Mouse (Mus musculus): ENCODE measurements around the gene Dpysl5. TPM values are rescaled to one million over a fixed set of nuclear protein-coding genes. Genes with fewer than 3 reads are reported as not detected.
"Not testable (repeated sequence)": the region's sequence is repeated elsewhere in the genome, so short reads cannot be mapped to it uniquely, and the experiment has no call there.

The Dpysl5 gene
- polyA plus RNA-seq, 1 experiment from 2014 or later: 7.3 TPM

GRCm38 (mm10) chr5:30679593-30679992 lies 31.8 kb upstream of the Dpysl5 start:
- DNase-seq (no peak), ATAC-seq (ENCODE audit: insufficient read depth) (no peak)
- Histone ChIP-seq H3K27me3 (ENCODE audit: insufficient read depth, low read length) (no peaks in the 10 kb centered on the region), H3K9ac (no peak overlapping the region), H3K4me2 (no peak overlapping the region), H3K27ac (ENCODE audit: low read depth) (no peak overlapping the region), H3K4me3 (ENCODE audit: low read depth, low read length) (no peak overlapping the region), H3K9me3 (ENCODE audit: low read depth, low read length) (no peaks in the 10 kb centered on the region), H3K36me3 (ENCODE audit: insufficient read depth) (peaks cover 27% of the 10 kb centered on the region), H3K4me1 (ENCODE audit: insufficient read depth) (no peaks in the 10 kb centered on the region)
- TF ChIP-seq CTCF (IDR thresholded peaks at IDR 0.05; ENCODE audit: low read depth): no peak
- WGBS: 77% methylated on average over 5 of the region's 5 CpGs

GRCm38 (mm10) chr5:30681970-30682369 lies 29.4 kb upstream of the Dpysl5 start:
- Histone ChIP-seq H3K4me3 (ENCODE audit: low read depth, low read length) (no peak overlapping the region), H3K27me3 (ENCODE audit: insufficient read depth, low read length) (no peaks in the 10 kb centered on the region), H3K9me3 (ENCODE audit: low read depth, low read length) (no peaks in the 10 kb centered on the region), H3K36me3 (ENCODE audit: insufficient read depth) (peaks cover 4% of the 10 kb centered on the region), H3K9ac (no peak overlapping the region), H3K4me1 (ENCODE audit: insufficient read depth) (no peaks in the 10 kb centered on the region), H3K4me2 (no peak overlapping the region), H3K27ac (ENCODE audit: low read depth) (no peak overlapping the region)
- no peak for DNase-seq
- no peak for ATAC-seq (ENCODE audit: insufficient read depth)
- 82% methylated on average over 5 of the region's 5 CpGs for WGBS
- no peak for TF ChIP-seq CTCF (IDR thresholded peaks at IDR 0.05; ENCODE audit: low read depth)

- Histone ChIP-seq H3K9me3 (ENCODE audit: low read depth, low read length) (no peaks in the 10 kb centered on the region), H3K4me3 (ENCODE audit: low read depth, low read length) (no peak overlapping the region), H3K36me3 (ENCODE audit: insufficient read depth) (no peaks in the 10 kb centered on the region), H3K4me2 (no peak overlapping the region), H3K27me3 (ENCODE audit: insufficient read depth, low read length) (no peaks in the 10 kb centered on the region), H3K4me1 (ENCODE audit: insufficient read depth) (no peaks in the 10 kb centered on the region), H3K9ac (no peak overlapping the region), H3K27ac (ENCODE audit: low read depth) (no peak overlapping the region)
- ATAC-seq (ENCODE audit: insufficient read depth) (no peak), DNase-seq (peak; percentile 28)
- peak; percentile 53 for TF ChIP-seq CTCF (IDR thresholded peaks at IDR 0.05; ENCODE audit: low read depth)
Observed at GRCm38 (mm10) chr5:30682967-30683600, 28.3 kb upstream of the Dpysl5 start.

- Histone ChIP-seq H3K27me3 (ENCODE audit: insufficient read depth, low read length) (no peaks in the 10 kb centered on the region), H3K9me3 (ENCODE audit: low read depth, low read length) (no peaks in the 10 kb centered on the region), H3K4me1 (ENCODE audit: insufficient read depth) (no peaks in the 10 kb centered on the region), H3K4me3 (ENCODE audit: low read depth, low read length) (no peak overlapping the region), H3K4me2 (no peak overlapping the region), H3K9ac (no peak overlapping the region), H3K36me3 (ENCODE audit: insufficient read depth) (no peaks in the 10 kb centered on the region), H3K27ac (ENCODE audit: low read depth) (no peak overlapping the region)
- ATAC-seq (ENCODE audit: insufficient read depth): no peak
- WGBS: 63% methylated on average over 3 of the region's 3 CpGs
- DNase-seq: no peak
- TF ChIP-seq CTCF (IDR thresholded peaks at IDR 0.05; ENCODE audit: low read depth): peak; percentile 42; the same call in 1 of the 2 replicates
Observed at GRCm38 (mm10) chr5:30683993-30684392, 27.4 kb upstream of the Dpysl5 start.

GRCm38 (mm10) chr5:30686781-30687180 lies 24.6 kb upstream of the Dpysl5 start:
- no peaks in the 10 kb centered on the region for H3K36me3 ChIP-seq (ENCODE audit: insufficient read depth)
- DNase-seq (peak; percentile 62), ATAC-seq (ENCODE audit: insufficient read depth) (no peak)
- no peak overlapping the region for H3K4me3 ChIP-seq (ENCODE audit: low read depth, low read length)
- H3K27ac ChIP-seq (ENCODE audit: low read depth): no peak overlapping the region
- H3K4me2 ChIP-seq: no peak overlapping the region
- no peak overlapping the region for H3K9ac ChIP-seq
- H3K27me3 ChIP-seq (ENCODE audit: insufficient read depth, low read length): no peaks in the 10 kb centered on the region
- TF ChIP-seq CTCF (IDR thresholded peaks at IDR 0.05; ENCODE audit: low read depth): peak; percentile 69
- no peaks in the 10 kb centered on the region for H3K4me1 ChIP-seq (ENCODE audit: insufficient read depth)
- 59% methylated on average over 3 of the region's 3 CpGs for WGBS
- no peaks in the 10 kb centered on the region for H3K9me3 ChIP-seq (ENCODE audit: low read depth, low read length)

- ATAC-seq (ENCODE audit: insufficient read depth): no peak
- no peak overlapping the region for H3K4me3 ChIP-seq (ENCODE audit: low read depth, low read length)
- H3K27ac ChIP-seq (ENCODE audit: low read depth): no peak overlapping the region
- no peaks in the 10 kb centered on the region for H3K4me1 ChIP-seq (ENCODE audit: insufficient read depth)
- H3K27me3 ChIP-seq (ENCODE audit: insufficient read depth, low read length): no peaks in the 10 kb centered on the region
- H3K9ac ChIP-seq: no peak overlapping the region
- no peak for TF ChIP-seq CTCF (IDR thresholded peaks at IDR 0.05; ENCODE audit: low read depth)
- no peaks in the 10 kb centered on the region for H3K9me3 ChIP-seq (ENCODE audit: low read depth, low read length)
- H3K4me2 ChIP-seq: no peak overlapping the region
- no peaks in the 10 kb centered on the region for H3K36me3 ChIP-seq (ENCODE audit: insufficient read depth)
- 62% methylated on average over 8 of the region's 8 CpGs for WGBS
- DNase-seq: no peak
Observed at GRCm38 (mm10) chr5:30700361-30701000, 10.9 kb upstream of the Dpysl5 start.

- not testable (repeated sequence) for H3K4me3 ChIP-seq (ENCODE audit: low read depth, low read length); H3K9ac ChIP-seq; H3K9me3 ChIP-seq (ENCODE audit: low read depth, low read length); H3K4me2 ChIP-seq; H3K4me1 ChIP-seq (ENCODE audit: insufficient read depth); H3K27ac ChIP-seq (ENCODE audit: low read depth); ATAC-seq (ENCODE audit: insufficient read depth); H3K36me3 ChIP-seq (ENCODE audit: insufficient read depth); H3K27me3 ChIP-seq (ENCODE audit: insufficient read depth, low read length)
- 27% methylated on average over 4 of the region's 4 CpGs for WGBS
- peak; percentile 16 for DNase-seq
Observed at GRCm38 (mm10) chr5:30701373-30701772, 10.0 kb upstream of the Dpysl5 start.

Measured in lung, embryonic 14.5 days (tissue).